Mouse (Mus musculus): ENCODE results near the gene Parp4. TPM values are rescaled to one million over a fixed set of nuclear protein-coding genes. Genes with fewer than 3 reads are reported as not detected.

The Parp4 gene
- total RNA-seq, 1 experiment from 2014 or later, result 10.6 TPM

DNA sequence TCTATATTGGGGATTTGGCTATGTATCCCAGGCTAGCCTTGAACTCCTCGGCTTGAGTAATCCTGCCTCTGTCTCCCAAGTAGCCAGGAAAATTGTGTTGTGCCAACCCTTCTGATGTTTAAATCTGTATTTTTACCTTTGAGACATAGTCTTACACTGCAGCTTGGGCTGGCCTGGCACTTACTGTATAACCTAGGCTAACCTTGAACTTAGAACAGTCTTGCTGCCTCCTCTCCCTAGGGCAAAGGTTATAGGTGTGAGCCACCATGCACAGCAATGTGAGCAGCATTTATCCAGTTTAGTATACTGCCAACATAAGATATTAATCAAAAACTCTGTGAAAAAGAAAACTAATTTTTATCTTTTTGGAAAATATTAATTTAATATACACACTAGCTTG is 19.4 kb downstream of the Parp4 start:
- no peak for ATAC-seq (replicated peaks in 1 of 2; ENCODE audit: insufficient read depth in 1 of 2, low FRiP score in 2 of 2, low TSS enrichment in 1 of 2, low read depth in 1 of 2, poor library complexity in 2 of 2, severe bottlenecking in 2 of 2)

DNA sequence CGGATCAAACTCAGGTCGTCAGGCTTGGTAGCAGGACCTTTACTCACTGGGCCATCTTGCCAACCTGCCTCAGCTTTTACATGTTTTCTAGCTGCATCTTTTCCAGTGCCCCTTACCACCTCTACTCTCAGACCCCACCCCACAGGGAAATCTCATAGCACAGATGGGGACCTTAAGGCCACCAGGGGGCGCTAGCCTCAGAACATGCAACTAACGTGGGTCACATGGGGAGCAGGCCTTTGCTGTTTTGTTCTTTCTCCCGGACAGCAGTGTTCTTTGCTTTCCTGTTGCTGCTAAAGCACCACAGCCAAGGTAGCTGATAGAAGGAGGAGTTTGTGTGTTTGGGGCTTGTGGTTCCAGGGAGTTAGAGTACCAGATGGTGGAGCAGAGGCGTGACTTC is 23.3 kb downstream of the Parp4 start:
- ATAC-seq (replicated peaks in 1 of 2; ENCODE audit: insufficient read depth in 1 of 2, low FRiP score in 2 of 2, low TSS enrichment in 1 of 2, low read depth in 1 of 2, poor library complexity in 2 of 2, severe bottlenecking in 2 of 2), result 0 out of 4 replicates have a peak, but pooled peaks of 1 of the 2 experiments have one; percentile 53

DNA sequence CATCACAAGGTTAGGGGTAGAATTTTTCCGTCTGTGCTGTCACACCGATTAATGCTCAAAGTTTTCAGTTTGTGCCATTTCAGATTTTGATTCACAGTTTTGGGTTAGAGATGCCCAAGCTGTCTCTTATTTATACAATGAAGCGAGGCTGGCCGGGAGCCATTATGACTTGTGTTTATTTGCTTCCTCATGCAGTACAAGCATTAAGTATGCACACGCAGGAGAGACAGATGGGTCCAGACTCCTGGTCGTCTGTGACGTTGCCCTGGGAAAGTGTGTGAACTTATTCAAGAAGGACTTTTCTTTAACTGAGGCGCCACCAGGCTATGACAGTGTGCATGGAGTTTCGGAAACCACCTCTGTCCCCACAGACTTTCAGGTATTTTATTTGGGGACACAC is 26.6 kb downstream of the Parp4 start:
- ATAC-seq (replicated peaks in 1 of 2; ENCODE audit: insufficient read depth in 1 of 2, low FRiP score in 2 of 2, low TSS enrichment in 1 of 2, low read depth in 1 of 2, poor library complexity in 2 of 2, severe bottlenecking in 2 of 2), result no peak

DNA sequence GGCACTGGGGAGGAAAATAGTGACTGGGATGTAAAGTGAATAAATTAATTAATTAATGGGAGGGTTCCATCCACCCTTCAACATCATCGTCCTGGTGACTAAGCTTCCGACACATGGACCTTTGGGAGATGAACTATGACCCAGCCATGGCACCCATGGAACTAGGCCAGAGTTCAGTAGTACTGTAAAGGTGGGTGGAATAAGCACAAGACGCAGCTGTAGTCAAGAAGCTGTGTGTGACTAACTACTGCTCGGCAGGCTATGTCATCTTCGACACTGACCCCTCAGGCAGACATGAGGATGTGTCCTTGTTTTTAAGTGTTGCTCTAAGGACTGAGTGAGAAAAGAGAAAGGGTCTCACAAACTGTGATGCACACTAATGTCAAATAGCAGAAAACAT is 29.0 kb downstream of the Parp4 start:
- ATAC-seq (replicated peaks in 1 of 2; ENCODE audit: insufficient read depth in 1 of 2, low FRiP score in 2 of 2, low TSS enrichment in 1 of 2, low read depth in 1 of 2, poor library complexity in 2 of 2, severe bottlenecking in 2 of 2), result no peak

DNA sequence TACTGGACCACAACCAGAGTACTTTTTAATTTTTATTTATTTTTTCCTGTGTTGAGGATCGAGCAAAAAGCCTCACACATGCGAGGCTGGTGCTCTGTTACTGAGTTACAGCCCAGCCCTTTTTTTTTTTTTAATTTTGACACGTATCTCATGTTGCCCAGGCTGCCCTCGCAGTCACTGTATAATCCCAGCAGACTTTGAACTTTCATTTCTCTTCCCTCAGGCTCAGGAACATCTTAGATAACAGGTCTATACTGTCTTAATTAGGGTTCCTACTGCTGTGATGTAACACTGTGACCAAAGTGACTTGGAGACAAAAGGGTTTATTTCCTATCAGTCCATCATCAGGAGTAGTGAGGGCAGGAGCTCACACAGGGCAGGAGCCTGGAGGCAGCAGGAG is 29.7 kb downstream of the Parp4 start:
- ATAC-seq (replicated peaks in 1 of 2; ENCODE audit: insufficient read depth in 1 of 2, low FRiP score in 2 of 2, low TSS enrichment in 1 of 2, low read depth in 1 of 2, poor library complexity in 2 of 2, severe bottlenecking in 2 of 2), result no peak

DNA sequence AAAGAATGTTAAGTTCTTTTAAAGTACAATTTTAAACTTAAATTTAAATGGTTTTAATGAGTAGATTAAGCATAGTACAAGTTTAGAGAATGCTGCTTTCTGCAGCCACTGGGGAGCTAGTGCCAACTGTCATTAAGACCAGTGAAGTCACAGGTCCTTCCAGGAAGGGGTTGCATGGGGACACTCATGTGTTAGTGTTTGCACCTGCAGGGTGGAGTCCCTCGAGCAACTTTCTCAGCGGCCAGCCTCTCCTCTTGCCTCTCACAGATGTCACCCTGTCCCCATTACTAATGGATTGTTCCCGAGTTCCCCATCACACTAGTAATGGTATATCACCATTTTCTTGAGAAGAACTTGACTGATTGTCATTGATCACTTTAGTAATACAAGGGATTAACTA is 37.8 kb downstream of the Parp4 start:
- no peak for ATAC-seq (replicated peaks in 1 of 2; ENCODE audit: insufficient read depth in 1 of 2, low FRiP score in 2 of 2, low TSS enrichment in 1 of 2, low read depth in 1 of 2, poor library complexity in 2 of 2, severe bottlenecking in 2 of 2)

DNA sequence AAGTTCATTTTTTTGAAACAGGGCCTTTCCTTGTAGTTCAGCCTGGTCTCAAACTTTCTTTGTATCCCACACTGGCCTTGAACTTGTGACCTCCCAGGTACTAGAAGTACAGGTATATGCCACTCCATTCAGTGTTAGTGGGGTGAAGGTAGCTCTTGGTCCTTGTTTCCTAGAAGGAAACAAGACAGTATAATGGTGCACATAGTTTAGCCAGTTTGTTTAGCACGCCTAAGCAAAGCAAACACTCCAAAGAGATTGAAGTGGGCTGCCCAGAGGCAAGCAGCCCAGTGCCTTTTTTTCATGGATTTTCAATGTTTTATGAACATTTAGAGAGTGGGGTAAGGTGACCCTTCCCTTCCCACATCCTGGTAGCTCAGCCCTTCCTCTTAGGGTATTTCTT is 42.1 kb downstream of the Parp4 start:
- ATAC-seq (replicated peaks in 1 of 2; ENCODE audit: insufficient read depth in 1 of 2, low FRiP score in 2 of 2, low TSS enrichment in 1 of 2, low read depth in 1 of 2, poor library complexity in 2 of 2, severe bottlenecking in 2 of 2), result no peak

DNA sequence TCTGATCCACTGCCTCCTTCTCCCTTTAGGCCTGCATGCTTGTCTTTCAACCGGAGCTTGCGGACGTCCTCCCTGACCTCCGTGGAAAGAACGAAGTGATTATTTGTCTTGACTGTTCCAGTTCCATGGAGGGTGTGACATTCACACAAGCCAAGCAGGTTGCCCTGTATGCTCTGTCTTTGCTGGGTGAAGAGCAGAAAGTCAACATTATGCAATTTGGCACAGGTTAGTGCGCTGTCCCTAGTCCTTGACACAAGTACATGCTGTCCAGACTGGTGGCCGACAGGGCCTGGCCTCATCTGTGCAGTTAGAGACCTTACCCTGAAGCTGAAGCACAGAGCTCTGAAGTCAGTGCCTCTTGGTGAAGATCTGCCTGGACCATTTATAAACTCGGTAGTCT is 45.0 kb downstream of the Parp4 start:
- ATAC-seq (replicated peaks in 1 of 2; ENCODE audit: insufficient read depth in 1 of 2, low FRiP score in 2 of 2, low TSS enrichment in 1 of 2, low read depth in 1 of 2, poor library complexity in 2 of 2, severe bottlenecking in 2 of 2), result no peak

DNA sequence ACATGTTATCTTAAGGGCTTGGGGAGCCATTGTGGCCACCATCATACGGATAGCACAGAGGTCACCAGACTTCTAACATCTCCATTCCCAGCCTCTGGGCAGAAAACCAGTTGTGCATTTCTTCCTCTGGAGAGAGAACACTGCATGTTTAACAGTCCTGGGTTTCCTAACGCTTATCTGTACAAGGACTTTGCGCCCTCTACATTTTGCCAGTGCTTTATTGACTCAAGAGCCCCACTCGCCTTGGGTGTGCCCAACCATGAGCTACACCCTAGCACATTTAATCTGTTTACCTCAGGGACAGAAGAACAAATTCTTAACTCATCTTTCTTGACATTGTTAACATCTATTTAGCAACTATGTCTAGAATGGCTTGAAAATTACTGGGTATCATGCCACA is 50.8 kb downstream of the Parp4 start:
- no peak for ATAC-seq (replicated peaks in 1 of 2; ENCODE audit: insufficient read depth in 1 of 2, low FRiP score in 2 of 2, low TSS enrichment in 1 of 2, low read depth in 1 of 2, poor library complexity in 2 of 2, severe bottlenecking in 2 of 2)

DNA sequence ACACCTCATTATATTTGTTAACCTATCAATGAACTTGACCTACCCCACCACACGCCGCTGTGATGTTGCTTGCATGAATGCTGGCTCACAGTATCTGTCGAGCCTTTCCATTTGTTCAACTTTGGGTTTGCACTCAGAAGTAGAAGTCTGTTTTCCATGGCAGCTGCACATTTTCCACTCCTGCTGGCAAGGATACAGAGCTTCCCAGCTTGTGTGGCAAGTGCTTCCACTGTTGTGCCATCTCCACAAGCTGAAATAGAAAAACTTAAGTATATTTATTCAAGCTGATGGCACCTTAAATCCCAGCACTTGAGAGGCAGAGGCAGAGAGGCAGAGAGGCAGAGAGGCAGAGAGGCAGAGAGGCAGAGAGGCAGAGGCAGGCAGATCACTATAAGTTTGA is 52.9 kb downstream of the Parp4 start:
- no peak for ATAC-seq (replicated peaks in 1 of 2; ENCODE audit: insufficient read depth in 1 of 2, low FRiP score in 2 of 2, low TSS enrichment in 1 of 2, low read depth in 1 of 2, poor library complexity in 2 of 2, severe bottlenecking in 2 of 2)

DNA sequence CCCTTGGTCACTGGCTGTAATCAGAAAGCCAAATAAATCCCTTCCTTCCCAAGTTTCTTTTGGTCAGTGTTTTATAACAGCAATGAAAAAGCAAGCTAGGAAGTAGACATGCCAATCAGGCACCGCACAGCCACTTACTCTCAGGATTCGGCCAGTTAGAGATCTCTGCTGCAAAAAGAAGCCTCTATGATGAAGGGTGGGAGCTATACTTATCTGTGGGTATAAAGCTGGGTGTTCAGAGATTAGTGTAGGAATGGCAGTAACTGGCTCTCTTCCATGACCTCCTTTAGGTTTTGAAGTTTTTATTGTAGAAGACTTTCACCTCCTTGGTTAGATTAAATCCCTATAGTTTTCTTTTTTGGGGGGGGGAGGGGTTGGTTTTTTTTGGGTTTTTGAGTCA is 55.7 kb downstream of the Parp4 start:
- no peak for ATAC-seq (replicated peaks in 1 of 2; ENCODE audit: insufficient read depth in 1 of 2, low FRiP score in 2 of 2, low TSS enrichment in 1 of 2, low read depth in 1 of 2, poor library complexity in 2 of 2, severe bottlenecking in 2 of 2)

DNA sequence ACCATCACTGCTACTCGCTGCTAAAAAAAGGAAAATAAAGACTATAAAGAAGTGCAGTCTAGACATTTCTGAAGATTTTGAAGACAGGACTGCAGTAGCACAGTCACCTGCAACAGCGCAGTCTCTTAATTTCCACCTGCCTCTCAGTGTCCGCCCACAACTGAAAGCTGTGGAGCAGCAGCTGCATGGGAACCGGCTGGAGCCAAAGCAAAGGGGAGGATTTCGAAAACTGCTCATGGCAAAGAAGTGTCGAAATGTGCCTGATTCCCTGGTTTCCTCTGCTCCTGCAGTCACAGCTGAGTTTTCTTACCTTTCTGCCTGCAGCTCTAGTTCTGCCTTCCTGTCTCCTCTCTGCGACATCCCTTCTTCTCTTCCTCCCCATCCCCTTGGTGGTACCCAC is 71.8 kb downstream of the Parp4 start:
- no peak for ATAC-seq (replicated peaks in 1 of 2; ENCODE audit: insufficient read depth in 1 of 2, low FRiP score in 2 of 2, low TSS enrichment in 1 of 2, low read depth in 1 of 2, poor library complexity in 2 of 2, severe bottlenecking in 2 of 2)

DNA sequence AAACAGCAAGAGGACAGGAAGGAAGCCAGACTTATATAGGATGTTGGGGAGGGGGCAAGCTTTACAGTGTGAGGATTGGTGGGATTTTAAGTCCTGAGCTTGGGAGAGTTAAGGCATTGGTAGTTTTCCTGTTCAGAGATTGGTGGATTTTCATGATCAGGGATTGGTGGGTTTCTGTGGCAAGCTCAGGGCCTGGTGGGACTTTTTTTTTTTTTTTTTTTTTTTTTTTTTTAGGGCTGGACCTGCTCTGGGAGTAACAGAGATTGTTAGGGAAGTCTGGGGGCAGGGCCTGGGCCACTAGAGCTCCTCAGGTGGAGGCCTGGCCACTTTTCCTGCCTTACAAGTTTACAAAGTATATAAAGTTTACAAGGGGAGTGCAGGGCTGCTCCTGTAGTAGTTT is 74.0 kb downstream of the Parp4 start:
- no peak for ATAC-seq (replicated peaks in 1 of 2; ENCODE audit: insufficient read depth in 1 of 2, low FRiP score in 2 of 2, low TSS enrichment in 1 of 2, low read depth in 1 of 2, poor library complexity in 2 of 2, severe bottlenecking in 2 of 2)

DNA sequence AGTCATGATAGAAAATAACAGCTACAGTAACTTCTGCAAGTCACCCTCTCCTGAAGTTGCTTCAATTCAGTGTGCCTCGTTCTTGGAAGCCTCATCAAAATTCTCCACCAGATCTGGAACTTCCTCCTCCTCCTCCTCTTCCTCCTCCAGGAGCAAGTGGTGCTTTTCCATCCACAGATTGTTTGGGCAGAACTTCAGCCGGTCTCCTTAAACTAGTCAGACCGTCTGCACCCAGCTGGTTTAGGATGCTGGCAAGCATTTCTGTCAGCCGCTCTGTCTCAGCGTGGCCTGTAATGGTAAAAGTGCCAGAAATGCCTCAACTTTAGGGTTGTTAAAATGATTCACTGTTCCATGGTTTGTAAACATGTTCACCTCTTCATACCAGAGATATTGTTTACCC is 90.2 kb downstream of the Parp4 start:
- no peak for ATAC-seq (replicated peaks in 1 of 2; ENCODE audit: insufficient read depth in 1 of 2, low FRiP score in 2 of 2, low TSS enrichment in 1 of 2, low read depth in 1 of 2, poor library complexity in 2 of 2, severe bottlenecking in 2 of 2)

DNA sequence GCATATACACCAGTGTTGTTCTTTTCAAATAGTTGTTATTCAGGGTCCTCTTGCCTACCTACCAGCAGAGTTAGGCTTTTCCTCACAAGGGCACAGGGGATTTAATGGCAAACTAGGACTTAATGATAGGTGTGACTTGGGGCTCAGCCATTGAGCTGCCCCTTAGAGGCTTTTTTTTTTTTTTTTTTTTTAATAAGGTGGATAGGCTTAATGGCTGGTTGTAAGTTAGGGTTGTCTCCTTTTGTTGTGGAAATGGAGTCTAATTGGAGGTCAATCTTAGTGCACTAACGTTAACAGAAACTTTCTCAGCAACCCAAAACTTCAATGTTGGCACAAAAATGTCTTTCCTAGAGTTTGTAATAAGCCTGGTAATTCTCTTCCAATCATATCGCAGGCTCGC is 91.5 kb downstream of the Parp4 start:
- ATAC-seq (replicated peaks in 1 of 2; ENCODE audit: insufficient read depth in 1 of 2, low FRiP score in 2 of 2, low TSS enrichment in 1 of 2, low read depth in 1 of 2, poor library complexity in 2 of 2, severe bottlenecking in 2 of 2), result no peak

DNA sequence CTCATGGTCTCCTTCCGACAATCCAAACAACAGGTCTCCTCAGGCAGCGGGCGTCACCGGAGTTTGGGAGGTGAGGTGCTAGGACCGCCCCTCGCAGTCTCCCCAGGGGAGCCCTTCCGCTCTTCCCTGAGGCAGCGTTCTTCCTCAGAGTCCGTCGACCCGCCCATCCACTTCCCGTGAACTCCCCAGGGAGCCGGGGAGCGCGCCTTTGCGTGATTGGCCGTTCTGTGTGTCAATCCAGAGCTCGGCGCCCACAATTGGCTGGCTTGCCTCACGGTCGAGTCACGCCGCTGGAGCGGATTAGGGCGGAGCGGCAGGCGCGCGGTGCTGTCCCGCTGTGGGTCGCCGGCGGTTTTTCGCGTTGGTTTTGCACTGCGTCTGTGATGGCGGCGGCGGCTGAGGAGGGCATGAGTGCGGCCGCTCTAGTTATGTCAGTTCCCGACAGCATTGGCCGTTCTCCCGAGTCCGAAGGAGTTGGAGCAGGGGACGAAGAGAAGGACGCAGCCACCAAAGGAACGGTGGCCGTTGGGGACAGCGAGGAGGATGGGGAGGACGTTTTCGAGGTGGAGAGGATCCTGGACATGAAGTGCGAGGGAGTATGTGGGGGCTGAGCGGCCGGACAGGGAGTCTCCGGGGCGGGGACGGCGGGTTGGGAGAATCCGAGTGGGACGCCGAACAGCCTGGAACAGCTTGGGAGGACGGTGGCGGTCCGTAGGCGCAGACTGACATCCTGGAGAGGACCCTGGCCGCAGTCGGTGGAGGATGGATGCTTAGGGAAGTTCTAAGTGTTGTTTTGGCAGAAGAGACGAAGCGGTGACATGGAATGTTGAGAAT is 92.8 kb downstream of the Parp4 start, which contains the start of gene Mphosph8:
Mphosph8 (plus strand) TSS at position 280 of the 834 bp plus-strand sequence.
- ATAC-seq (replicated peaks in 1 of 2; ENCODE audit: insufficient read depth in 1 of 2, low FRiP score in 2 of 2, low TSS enrichment in 1 of 2, low read depth in 1 of 2, poor library complexity in 2 of 2, severe bottlenecking in 2 of 2), result peak; percentile 99 to 100

DNA sequence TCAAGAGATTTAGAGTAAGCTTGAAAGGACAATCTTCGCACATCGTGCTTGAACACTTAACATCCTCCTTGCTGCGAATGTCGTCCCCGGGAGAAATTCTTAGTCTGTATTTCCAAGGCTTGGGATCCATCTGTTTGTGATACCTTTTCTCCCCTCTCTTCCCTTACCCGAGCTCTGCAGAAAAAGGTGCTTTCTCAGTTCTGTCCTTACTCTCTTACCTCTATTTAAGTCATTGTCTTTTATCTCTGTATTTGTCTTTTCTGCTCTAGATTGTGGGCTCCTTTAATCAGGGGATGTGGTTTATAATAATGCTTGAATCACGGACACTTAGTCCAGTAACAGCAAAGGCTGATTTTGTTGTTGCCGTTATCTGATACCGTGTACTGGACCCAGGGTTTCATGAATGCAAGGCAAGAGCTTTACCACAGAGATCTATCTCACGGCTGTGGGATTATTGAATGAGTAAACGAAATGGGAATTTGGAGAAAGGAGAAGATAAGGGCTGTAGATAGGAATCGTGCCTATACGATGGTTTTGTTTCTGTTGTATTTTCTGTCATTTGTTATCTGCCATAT is 93.7 kb downstream of the Parp4 start:
- ATAC-seq (replicated peaks in 1 of 2; ENCODE audit: insufficient read depth in 1 of 2, low FRiP score in 2 of 2, low TSS enrichment in 1 of 2, low read depth in 1 of 2, poor library complexity in 2 of 2, severe bottlenecking in 2 of 2), result no peak

DNA sequence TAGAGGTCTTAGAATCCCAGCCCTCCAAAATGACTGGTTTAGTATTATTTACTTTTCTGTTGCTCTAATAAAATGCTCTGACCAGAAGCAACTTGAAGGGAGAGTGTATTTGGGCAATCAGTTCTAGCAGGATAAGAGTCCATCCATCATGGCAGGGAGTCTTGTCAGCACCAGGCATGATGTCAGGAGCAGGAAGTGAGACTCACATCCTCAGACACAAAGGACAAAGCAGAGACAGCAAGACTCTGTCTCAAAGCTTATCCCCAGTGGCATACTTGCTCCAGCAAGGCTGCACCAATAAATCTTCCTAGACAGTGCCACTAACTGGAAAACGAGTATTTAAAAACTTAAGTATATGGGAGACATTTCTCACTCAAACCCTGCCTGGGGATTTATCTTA is 110.0 kb downstream of the Parp4 start:
- no peak for ATAC-seq (replicated peaks in 1 of 2; ENCODE audit: insufficient read depth in 1 of 2, low FRiP score in 2 of 2, low TSS enrichment in 1 of 2, low read depth in 1 of 2, poor library complexity in 2 of 2, severe bottlenecking in 2 of 2)

DNA sequence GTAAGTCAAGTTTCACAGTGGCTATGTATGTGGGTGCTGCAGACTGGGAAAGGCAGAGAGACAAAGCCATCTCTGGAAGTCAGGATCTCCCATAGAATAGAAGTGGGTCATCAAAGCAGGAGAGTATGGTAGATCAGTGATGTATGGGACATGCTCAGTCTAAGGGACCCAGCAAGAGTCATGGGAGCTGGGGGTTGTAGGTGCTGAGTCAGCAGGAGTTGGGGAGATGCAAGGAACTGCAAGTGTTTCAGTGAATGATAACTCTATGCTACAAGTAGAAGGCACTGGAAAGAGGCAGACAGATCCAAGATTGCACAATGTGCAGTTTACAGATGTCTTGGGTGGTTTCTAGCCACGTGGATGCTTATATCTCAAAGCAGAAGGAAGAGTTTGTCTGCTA is 113.7 kb downstream of the Parp4 start:
- ATAC-seq (replicated peaks in 1 of 2; ENCODE audit: insufficient read depth in 1 of 2, low FRiP score in 2 of 2, low TSS enrichment in 1 of 2, low read depth in 1 of 2, poor library complexity in 2 of 2, severe bottlenecking in 2 of 2), result no peak
